In the genomic region with DNA sequence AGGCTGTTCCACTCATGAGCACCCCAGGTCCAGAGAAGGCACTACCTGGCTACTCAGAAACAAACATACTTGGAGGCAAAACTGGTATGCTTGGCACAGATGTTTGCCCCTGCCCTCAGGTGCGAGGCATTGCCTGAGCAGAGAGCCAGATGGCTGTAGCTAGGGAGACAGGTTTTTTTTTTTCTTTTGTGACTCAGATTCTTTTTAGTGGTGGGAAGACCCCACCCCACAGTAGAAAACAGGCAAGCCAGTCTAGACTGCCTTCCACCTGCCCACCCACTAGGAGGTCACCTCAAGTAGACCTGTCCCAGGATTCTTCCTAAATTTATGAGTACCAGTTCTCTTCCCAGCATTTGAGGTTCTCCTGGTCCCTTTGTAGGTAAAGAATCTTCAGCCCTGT, we compare ENCODE assay signal across 21 mouse cellular contexts.
DNase-seq lines count a peak whose midpoint lies in the region; TF ChIP-seq lines count a peak whose summit lies in the region.
"Had no signal": no experiment of that assay in that cellular context is flagged by ENCODE, and none has a peak within 500 bp of the region (broad histone marks: within the 10 kb centered on the region; RNA-seq: fewer than 3 reads in every experiment).

No protein-coding gene starts in this region.

- peak overlapping the region; percentile 53 for H3K4me3 ChIP-seq in E14TG2a.4 (replicated peaks; ENCODE audit: low read length)
- H3K4me3 ChIP-seq in embryonic facial prominence, embryonic 10.5 days, result no peak overlapping the region
- H3K4me3 ChIP-seq: embryonic facial prominence, embryonic 12.5 days; forebrain, embryonic 13.5 days; forebrain, embryonic 15.5 days had no signal

- DNase-seq in ES-CJ7 (ENCODE audit: low read depth, low spot score), result peak; percentile 75
- DNase-seq in R1 (ENCODE audit: low read depth, low spot score), result peak; percentile 64
- no peak for DNase-seq in spleen, adult 18-20 months
- DNase-seq in embryonic facial prominence, embryonic 10.5 days (ENCODE audit: low spot score), result no peak
- DNase-seq: adrenal gland, adult 2 months; adrenal gland, postnatal 10 days; adrenal gland, postnatal 25 days; B cell, adult 2 months; cerebellum, adult 11 months; cerebellum, adult 18-20 months; cerebellum, adult 8-10 months; cerebellum, adult 9-11 months; cerebellum, postnatal 14 days; cerebellum, postnatal 36 days; embryo, embryonic 11 days; forebrain, postnatal 0 days had no signal

- H3K27ac ChIP-seq in embryonic facial prominence, embryonic 10.5 days (replicated peaks), result no peak overlapping the region
- H3K27ac ChIP-seq: embryonic facial prominence, embryonic 12.5 days; forebrain, embryonic 13.5 days; forebrain, embryonic 15.5 days had no signal

- peaks cover 9% of the 10 kb centered on the region for H3K9me3 ChIP-seq in E14TG2a.4 (ENCODE audit: low read length)
- H3K9me3 ChIP-seq in embryonic facial prominence, embryonic 10.5 days, result peaks cover 6% of the 10 kb centered on the region; the same call in 1 of the 2 replicates
- H3K9me3 ChIP-seq: embryonic facial prominence, embryonic 12.5 days; forebrain, embryonic 15.5 days; G1E had no signal

- H3K27me3 ChIP-seq in E14TG2a.4 (ENCODE audit: insufficient read depth, low read length), result no peaks in the 10 kb centered on the region
- no peaks in the 10 kb centered on the region for H3K27me3 ChIP-seq in embryonic facial prominence, embryonic 10.5 days (replicated peaks; ENCODE audit: low read depth, poor library complexity, severe bottlenecking)
- H3K27me3 ChIP-seq: embryonic facial prominence, embryonic 12.5 days; forebrain, embryonic 13.5 days; forebrain, embryonic 15.5 days had no signal

- peaks cover 29% of the 10 kb centered on the region for H3K36me3 ChIP-seq in E14TG2a.4 (ENCODE audit: insufficient read depth, low read length)
- H3K36me3 ChIP-seq in embryonic facial prominence, embryonic 10.5 days (replicated peaks), result no peaks in the 10 kb centered on the region
- H3K36me3 ChIP-seq: embryonic facial prominence, embryonic 12.5 days; forebrain, embryonic 15.5 days; G1E had no signal

- TF ChIP-seq CTCF in E14TG2a.4 (conservative IDR thresholded peaks at IDR 0.05; ENCODE audit: low read length), result no peak

- WGBS in embryonic facial prominence, embryonic 10.5 days, result 89% methylated on average over 1 of the region's 1 CpGs

- peaks cover 85% of the 10 kb centered on the region for H3K4me1 ChIP-seq in E14TG2a.4 (replicated peaks; ENCODE audit: low read depth, low read length)
- H3K4me1 ChIP-seq in embryonic facial prominence, embryonic 10.5 days, result peaks cover 5% of the 10 kb centered on the region
- H3K4me1 ChIP-seq: embryonic facial prominence, embryonic 12.5 days had no signal

Comparison
In these comparisons a context has a peak if more than half of its experiments do, and no peak if none do; other contexts are left out.
1. DNase-seq: peak in ES-CJ7 (single experiment) and R1 (single experiment); none in spleen, adult 18-20 months (0 of 2) and embryonic facial prominence, embryonic 10.5 days (single experiment).